Mouse (Mus musculus): ENCODE data around the gene Tssk3.
"Not testable (repeated sequence)": the region's sequence is repeated elsewhere in the genome, so short reads cannot be mapped to it uniquely, and the experiment has no call there.

Gene Tssk3

GRCm38 (mm10) chr4:129500607-129501566 lies 10.1 kb upstream of the Tssk3 start:
- DNase-seq = peak; percentile 84 to 87

- DNase-seq = no peak
Observed at GRCm38 (mm10) chr4:129500017-129500416, 9.2 kb upstream of the Tssk3 start.

GRCm38 (mm10) chr4:129498941-129499340 lies 8.1 kb upstream of the Tssk3 start:
- DNase-seq = no peak

GRCm38 (mm10) chr4:129496631-129497030 lies 5.8 kb upstream of the Tssk3 start:
- DNase-seq = peak; percentile 41 to 51

GRCm38 (mm10) chr4:129495672-129496562 lies 5.1 kb upstream of the Tssk3 start:
- peak; percentile 21 to 32 for DNase-seq

GRCm38 (mm10) chr4:129494681-129495080 lies 3.9 kb upstream of the Tssk3 start:
- no peak for DNase-seq

- DNase-seq = no peak
Observed at GRCm38 (mm10) chr4:129481090-129481489, 9.7 kb downstream of the Tssk3 start.

GRCm38 (mm10) chr4:129479863-129480262 lies 11.0 kb downstream of the Tssk3 start:
- no peak for DNase-seq

- DNase-seq = no peak
Observed at GRCm38 (mm10) chr4:129476047-129476446, 14.8 kb downstream of the Tssk3 start.

- no peak for DNase-seq
Observed at GRCm38 (mm10) chr4:129464286-129464815, 26.5 kb downstream of the Tssk3 start.

GRCm38 (mm10) chr4:129463097-129464059 lies 27.4 kb downstream of the Tssk3 start:
- no peak for DNase-seq

GRCm38 (mm10) chr4:129462118-129462517 lies 28.7 kb downstream of the Tssk3 start:
- DNase-seq = no peak

- peak; percentile 100 for DNase-seq
Observed at GRCm38 (mm10) chr4:129461183-129461960, 29.4 kb downstream of the Tssk3 start, which contains the start of gene Bsdc1. Gene Bsdc1 (plus strand): TSS chr4:129461581.

GRCm38 (mm10) chr4:129460827-129461182 lies 30.0 kb downstream of the Tssk3 start:
- no peak for DNase-seq

GRCm38 (mm10) chr4:129459726-129460125 lies 31.1 kb downstream of the Tssk3 start:
- no peak for DNase-seq

- not testable (repeated sequence) for DNase-seq
Observed at GRCm38 (mm10) chr4:129457311-129457710, 33.5 kb downstream of the Tssk3 start.

- DNase-seq = no peak
Observed at GRCm38 (mm10) chr4:129456126-129456525, 34.7 kb downstream of the Tssk3 start.

GRCm38 (mm10) chr4:129455265-129455664 lies 35.6 kb downstream of the Tssk3 start:
- peak; percentile 69 to 74 for DNase-seq

- DNase-seq = no peak
Observed at GRCm38 (mm10) chr4:129451471-129452169, 39.2 kb downstream of the Tssk3 start.

GRCm38 (mm10) chr4:129450851-129451250 lies 40.0 kb downstream of the Tssk3 start:
- DNase-seq = no peak

Measured in B cell, adult 2 months (primary cell).